Mouse (Mus musculus) heart, adult 2 months (tissue): ENCODE measurements around the gene Cntnap1. TPM values are rescaled to one million over a fixed set of nuclear protein-coding genes. Genes with fewer than 3 reads are reported as not detected.

ENCODE experiments used
- DNase-seq, 2 experiments: peaks; one replicate each; pipeline ENCODE4 v3.0.0; 2021
- H3K27ac ChIP-seq: fragments of 200-600 bp; 2 replicates; pipeline ENCODE4 v1.8.1; 2022
- H3K27me3 ChIP-seq: fragments of 200-500 bp; 2 replicates; pipeline ENCODE4 v1.6.1; 2012; ENCODE audit warnings: mild to moderate bottlenecking, low read length, inconsistent platforms, mixed read lengths; ENCODE audit not compliant: control insufficient read depth, insufficient read depth
- H3K36me3 ChIP-seq: fragments of 200-500 bp; 2 replicates; pipeline ENCODE4 v1.6.1; 2012; ENCODE audit warnings: low read length, inconsistent platforms; ENCODE audit not compliant: control insufficient read depth, insufficient read depth
- H3K4me1 ChIP-seq: fragments of 200-500 bp; 2 replicates; pipeline ENCODE4 v1.6.1; 2011; ENCODE audit warnings: low read length; ENCODE audit not compliant: control insufficient read depth, insufficient read depth
- H3K4me3 ChIP-seq: fragments of 200-600 bp; 2 replicates; pipeline ENCODE4 v1.8.1; 2022
- H3K79me2 ChIP-seq: fragments of 200-500 bp; replicated peaks from 2 replicates; pipeline ENCODE4 v1.6.1; 2012; ENCODE audit warnings: mild to moderate bottlenecking, inconsistent platforms, low read length, moderate library complexity, mixed read lengths; ENCODE audit not compliant: control insufficient read depth, insufficient read depth
- H3K9ac ChIP-seq: fragments of 200-500 bp; 2 replicates; pipeline ENCODE4 v1.6.1; 2012; ENCODE audit warnings: low read depth, mild to moderate bottlenecking, control low read depth, inconsistent platforms, low read length, mixed read lengths
- CTCF ChIP-seq: fragments of 200-600 bp; IDR thresholded peaks from 2 replicates; pipeline ENCODE4 v1.8.1; 2022; ENCODE audit warnings: antibody characterized with exemption, mild to moderate bottlenecking, moderate library complexity
- EP300 ChIP-seq: fragments of 200-500 bp; IDR thresholded peaks from 2 replicates; pipeline ENCODE4 v1.6.1; 2011; ENCODE audit warnings: low read depth, low read length, control low read depth; ENCODE audit not compliant: insufficient read depth
- POLR2A ChIP-seq: fragments of 200-500 bp; IDR thresholded peaks from 2 replicates; pipeline ENCODE4 v1.6.1; 2011; ENCODE audit warnings: mild to moderate bottlenecking, low read depth, low read length, control low read depth; ENCODE audit not compliant: insufficient read depth
- WGBS: fragments of 180-500 bp; shearing (Covaris S2); methylation state at CpG from one replicate; pipeline ENCODE4 v1.1.7; 2018; 5-methylcytosine and 5-hydroxymethylcytosine counted together
- intact Hi-C: fragments of 180-260 bp; cut with DNase I; formaldehyde crosslinking; loops from one replicate; pipeline ENCODE4 v1.15.1; 2025
- polyA plus RNA-seq: library from polyadenylated mRNA; depleted of rRNA; stranded (reverse); fragments of >200 nt; gene quantifications from 2 replicates; pipeline ENCODE4 v1.2.3, GENCODE M21; 2012
- total RNA-seq, 2 experiments: library from RNA; stranded (reverse); gene quantifications; 2 replicates each; pipeline ENCODE4 v1.2.3; 2021

The Cntnap1 gene
- total and polyA plus RNA-seq, 3 experiments = 1.3 to 3.1 (median 1.5) TPM

DNA sequence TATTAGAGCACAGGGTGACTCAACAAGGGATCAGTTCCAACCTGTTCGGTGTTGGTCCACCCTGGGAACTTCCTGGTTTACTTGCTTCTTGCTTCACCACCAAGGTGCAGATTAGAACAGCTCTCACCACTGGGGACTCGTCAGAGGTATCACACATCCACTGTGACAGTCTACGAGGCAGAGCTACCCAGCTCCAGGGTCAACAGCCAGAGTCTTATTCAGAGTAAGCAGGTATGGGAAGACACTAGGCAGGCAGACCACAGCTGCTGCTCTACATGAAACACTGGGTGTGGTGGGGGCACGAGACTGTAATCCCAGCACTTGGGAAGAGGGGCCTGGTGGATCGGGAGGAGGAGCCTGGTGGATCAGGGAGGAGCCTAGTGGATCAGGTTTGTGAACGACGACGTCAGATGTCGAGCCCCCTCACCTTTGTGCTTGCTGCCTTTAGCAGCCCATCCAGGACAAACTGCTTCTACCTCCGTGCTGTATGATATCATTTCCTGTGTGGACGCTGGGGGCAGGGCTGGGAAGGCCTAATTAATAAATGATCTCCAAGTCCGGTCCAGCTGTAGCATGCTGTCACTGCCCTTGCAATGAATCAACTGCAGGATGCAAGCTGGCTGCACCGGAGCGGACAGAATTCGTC lies 31.7 kb upstream of the Cntnap1 start:
- Histone ChIP-seq H3K27me3 (no peaks in the 10 kb centered on the region), H3K27ac (no peak overlapping the region), H3K79me2 (no peaks in the 10 kb centered on the region), H3K36me3 (no peaks in the 10 kb centered on the region), H3K4me3 (0 out of 2 replicates have a peak overlapping the region, but pooled peaks have one; percentile 16), H3K4me1 (peaks cover 3% of the 10 kb centered on the region), H3K9ac (0 out of 2 replicates have a peak overlapping the region, but pooled peaks have one; percentile 29)
- DNase-seq = no peak
- 30% methylated on average over 15 of the region's 15 CpGs for WGBS
- intact Hi-C loops = loop anchor here (5.0 kb wide), 1 partner anchor 34 kb away; the partner anchor contains the start of genes Cntnap1 and Plekhh3
- TF ChIP-seq CTCF (no peak), POLR2A (no peak)

- peak in 1 of 2 experiments; percentile 50 for DNase-seq
- no peaks in the 10 kb centered on the region for H3K36me3 ChIP-seq
- no peaks in the 10 kb centered on the region for H3K27me3 ChIP-seq
- H3K9ac ChIP-seq = peak overlapping the region; percentile 79
- peak overlapping the region; percentile 22 for H3K4me3 ChIP-seq
- intact Hi-C loops = no loop called here
- H3K79me2 ChIP-seq = no peaks in the 10 kb centered on the region
- H3K27ac ChIP-seq = peak overlapping the region; percentile 17
- no peak for TF ChIP-seq POLR2A
- TF ChIP-seq CTCF = no peak
- TF ChIP-seq EP300 = no peak
- H3K4me1 ChIP-seq = peaks cover 3% of the 10 kb centered on the region
- 28% methylated on average over 27 of the region's 27 CpGs for WGBS
These were observed 30.0 kb upstream of the Cntnap1 start for GRCm38 (mm10) chr11:101140164-101140819.

DNA sequence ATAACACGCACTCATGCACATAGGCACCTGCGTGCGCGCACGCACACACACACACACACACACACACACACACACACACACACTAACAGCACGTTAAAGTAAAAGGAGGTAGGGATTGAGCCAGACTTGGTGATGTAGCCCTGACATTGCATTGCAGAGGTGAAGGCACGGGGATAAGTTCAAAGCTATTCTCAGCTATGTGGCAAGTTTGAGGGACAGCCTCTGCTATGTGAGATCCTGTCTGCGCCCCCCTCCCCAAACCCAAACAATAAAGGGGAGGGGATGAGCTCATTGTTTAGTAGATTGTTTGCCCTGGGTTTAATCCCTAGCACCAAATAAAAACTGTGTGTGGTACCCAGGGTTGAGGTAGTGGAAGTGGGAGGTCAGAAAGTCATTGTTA lies 29.2 kb upstream of the Cntnap1 start:
- Histone ChIP-seq H3K9ac (no peak overlapping the region), H3K4me3 (no peak overlapping the region), H3K36me3 (no peaks in the 10 kb centered on the region), H3K27me3 (no peaks in the 10 kb centered on the region), H3K4me1 (peaks cover 3% of the 10 kb centered on the region), H3K27ac (no peak overlapping the region), H3K79me2 (no peaks in the 10 kb centered on the region)
- intact Hi-C loops = no loop called here
- TF ChIP-seq CTCF (no peak), POLR2A (no peak), EP300 (no peak)
- no peak for DNase-seq
- 89% methylated on average over 8 of the region's 8 CpGs for WGBS

DNA sequence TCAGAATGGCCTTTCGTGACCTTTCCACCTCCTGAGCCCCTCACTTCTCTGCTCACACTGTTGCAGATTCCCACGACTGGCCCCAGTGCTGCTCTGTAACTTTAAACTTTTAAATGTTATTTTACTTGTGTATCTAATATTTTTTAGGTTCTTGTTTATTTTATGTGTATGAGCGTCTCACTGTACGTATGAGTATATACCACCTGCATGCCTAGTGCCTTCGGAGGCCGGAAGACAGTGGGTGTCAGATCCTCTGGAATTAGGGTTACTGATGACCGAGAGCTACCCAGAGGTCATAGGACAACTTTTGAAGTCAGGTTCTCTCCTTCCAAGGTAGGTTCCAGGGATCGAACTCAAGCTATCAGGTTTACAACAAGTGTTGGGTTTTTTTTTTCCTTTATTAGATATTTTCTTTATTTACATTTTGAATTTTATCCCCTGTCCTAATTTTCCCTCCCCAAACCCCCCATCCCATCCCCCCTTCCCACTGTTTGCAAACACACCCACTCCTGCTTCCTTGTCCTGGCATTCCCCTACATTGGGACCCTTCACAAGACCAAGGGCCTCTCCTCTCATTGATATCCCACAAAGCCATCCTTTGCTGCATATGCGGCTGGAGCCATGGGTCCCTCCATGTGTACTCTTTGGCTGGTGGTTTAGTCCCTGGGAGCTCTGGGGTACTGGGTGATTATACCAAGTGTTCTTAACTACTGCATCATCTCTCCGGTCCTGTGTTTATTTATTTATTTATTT lies 27.9 kb upstream of the Cntnap1 start:
- WGBS = 94% methylated on average over 10 of the region's 10 CpGs
- no peaks in the 10 kb centered on the region for H3K36me3 ChIP-seq
- H3K4me3 ChIP-seq = no peak overlapping the region
- DNase-seq = no peak
- no peaks in the 10 kb centered on the region for H3K27me3 ChIP-seq
- H3K79me2 ChIP-seq = no peaks in the 10 kb centered on the region
- H3K9ac ChIP-seq = no peak overlapping the region
- H3K27ac ChIP-seq = no peak overlapping the region
- no peak for TF ChIP-seq EP300
- intact Hi-C loops = no loop called here
- peaks cover 3% of the 10 kb centered on the region for H3K4me1 ChIP-seq

DNA sequence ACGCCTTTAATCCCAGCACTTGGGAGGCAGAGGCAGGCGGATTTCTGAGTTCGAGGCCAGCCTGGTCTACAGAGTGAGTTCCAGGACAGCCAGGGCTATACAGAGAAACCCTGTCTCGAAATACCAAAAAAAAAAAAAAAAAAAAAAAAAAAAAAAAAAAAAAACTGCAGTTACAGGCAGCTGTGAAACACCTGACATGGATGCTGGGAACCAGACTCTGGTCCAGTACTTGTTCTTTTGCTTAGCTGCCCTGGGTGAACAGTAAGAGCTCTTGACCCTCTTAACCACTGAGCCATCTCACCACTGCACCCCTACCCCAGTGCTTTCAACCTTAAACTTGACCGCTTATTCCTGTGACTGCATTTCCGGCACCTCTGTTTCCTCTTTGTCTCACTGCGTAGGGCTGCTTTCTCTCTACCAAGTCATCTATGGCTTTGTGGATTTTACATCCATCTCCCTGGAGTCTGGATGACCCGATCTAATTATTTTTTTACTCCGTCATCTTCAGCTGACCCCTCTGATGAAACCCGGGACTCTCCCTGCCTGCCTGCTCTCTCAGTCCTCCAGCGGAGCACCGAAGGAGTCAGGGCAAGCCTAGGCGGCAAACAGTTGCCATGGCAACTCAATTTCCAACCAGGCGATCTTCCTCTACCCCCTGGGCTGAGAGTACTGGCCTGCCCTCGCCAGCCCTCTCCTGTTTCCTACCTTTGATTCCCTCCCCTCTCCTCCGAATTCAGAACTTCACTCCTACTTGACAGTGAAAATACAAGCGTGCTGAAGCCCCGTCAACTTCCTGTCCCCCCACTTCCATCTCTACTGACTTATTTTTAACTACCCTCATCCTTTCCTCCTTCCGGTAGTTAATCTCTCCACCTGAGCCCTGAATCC lies 26.7 kb upstream of the Cntnap1 start:
- 31% methylated on average over 18 of the region's 19 CpGs for WGBS
- Histone ChIP-seq H3K4me3 (peak overlapping the region; percentile 24; the same call in 1 of the 2 replicates), H3K4me1 (peaks cover 3% of the 10 kb centered on the region), H3K36me3 (no peaks in the 10 kb centered on the region), H3K27ac (no peak overlapping the region), H3K27me3 (no peaks in the 10 kb centered on the region), H3K9ac (no peak overlapping the region), H3K79me2 (no peaks in the 10 kb centered on the region)
- intact Hi-C loops = no loop called here
- no peak for DNase-seq
- TF ChIP-seq CTCF (no peak), POLR2A (no peak), EP300 (no peak)
